Mouse (Mus musculus) testis, postnatal 14 days (tissue): Measurements from ENCODE around the gene Lrrc3.

ENCODE experiments used
- DNase-seq: peaks from one replicate; pipeline ENCODE4 v3.0.0; 2021; ENCODE audit warnings: low spot score

Lrrc3 gene

GRCm38 (mm10) chr10:77867546-77867945 lies 34.8 kb downstream of the Lrrc3 start:
- no peak for DNase-seq

- no peak for DNase-seq
These were observed 37.6 kb downstream of the Lrrc3 start for GRCm38 (mm10) chr10:77864762-77865143.

DNA sequence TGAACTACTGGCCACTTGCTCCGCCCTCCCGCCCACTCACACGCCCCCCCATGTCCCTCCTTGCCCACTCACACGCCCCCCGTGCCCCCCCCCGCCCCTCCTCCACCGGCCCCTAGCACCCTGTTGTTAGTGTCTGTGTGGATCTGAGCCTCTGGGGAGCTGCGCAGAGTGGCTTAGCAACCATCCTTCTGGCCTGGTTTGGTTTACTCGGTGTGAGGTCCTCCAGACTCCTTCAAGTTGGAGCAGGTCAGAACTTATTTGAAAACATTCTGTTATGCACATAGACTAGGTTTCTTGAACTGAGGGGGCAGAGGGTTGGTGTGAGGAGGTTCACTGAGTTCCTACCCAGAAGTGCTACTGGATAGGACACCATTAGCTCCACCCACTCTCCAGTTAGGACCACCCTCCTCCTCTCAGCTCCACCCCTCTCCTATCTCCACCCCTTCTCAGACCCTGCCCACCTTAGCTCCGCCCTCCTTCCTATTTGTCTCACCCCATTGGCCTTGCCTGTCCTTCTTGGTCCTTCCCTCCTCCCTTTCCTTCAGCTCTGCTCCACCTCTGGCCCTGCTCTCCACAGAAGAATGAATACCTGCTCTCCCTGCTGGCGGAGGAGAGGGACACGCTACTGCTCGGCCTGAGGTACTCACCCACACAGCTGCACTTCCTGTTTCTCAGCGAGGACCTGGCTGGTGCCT lies 38.1 kb downstream of the Lrrc3 start:
- DNase-seq, result peak; percentile 72

DNA sequence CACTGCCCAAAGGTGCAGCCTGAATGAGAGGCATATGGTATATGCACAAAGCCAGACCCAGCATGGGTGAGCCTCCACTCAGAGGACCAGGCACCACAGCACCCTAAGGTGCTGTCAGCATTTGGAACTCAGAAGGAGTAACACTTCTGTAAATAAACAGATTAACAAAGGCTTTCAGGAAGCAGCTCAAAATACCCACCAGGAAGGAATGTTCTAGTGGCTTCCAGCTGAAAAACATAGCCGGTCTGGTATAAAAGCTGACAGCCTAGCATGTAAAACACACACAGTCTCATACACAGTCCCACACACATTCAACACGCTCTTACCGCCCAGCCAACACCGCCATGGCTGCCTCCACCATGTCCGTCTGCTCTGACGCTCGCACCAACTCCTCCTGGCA lies 40.7 kb downstream of the Lrrc3 start, which contains the start of gene Gm3285:
Gm3285 (plus strand) TSS at position 301 of the 400 bp plus-strand sequence.
- no peak for DNase-seq

GRCm38 (mm10) chr10:77852559-77852958 lies 49.8 kb downstream of the Lrrc3 start, which contains the start of gene Gm10318:
Gene Gm10318 (plus strand): TSS chr10:77852859.
- DNase-seq, result no peak
